Mouse (Mus musculus) heart, adult 8-10 months (tissue): ENCODE measurements around the gene Ube2d2b. TPM values are rescaled to one million over a fixed set of nuclear protein-coding genes. Genes with fewer than 3 reads are reported as not detected.

Experiments
- DNase-seq: peaks from one replicate; pipeline ENCODE4 v3.0.0; 2022; ENCODE audit warnings: low spot score
- total RNA-seq, 4 experiments: library from RNA; stranded (reverse); gene quantifications; 2 replicates each; pipeline ENCODE4 v1.2.4; 2022

Gene Ube2d2b
- not detected for total RNA-seq

DNA sequence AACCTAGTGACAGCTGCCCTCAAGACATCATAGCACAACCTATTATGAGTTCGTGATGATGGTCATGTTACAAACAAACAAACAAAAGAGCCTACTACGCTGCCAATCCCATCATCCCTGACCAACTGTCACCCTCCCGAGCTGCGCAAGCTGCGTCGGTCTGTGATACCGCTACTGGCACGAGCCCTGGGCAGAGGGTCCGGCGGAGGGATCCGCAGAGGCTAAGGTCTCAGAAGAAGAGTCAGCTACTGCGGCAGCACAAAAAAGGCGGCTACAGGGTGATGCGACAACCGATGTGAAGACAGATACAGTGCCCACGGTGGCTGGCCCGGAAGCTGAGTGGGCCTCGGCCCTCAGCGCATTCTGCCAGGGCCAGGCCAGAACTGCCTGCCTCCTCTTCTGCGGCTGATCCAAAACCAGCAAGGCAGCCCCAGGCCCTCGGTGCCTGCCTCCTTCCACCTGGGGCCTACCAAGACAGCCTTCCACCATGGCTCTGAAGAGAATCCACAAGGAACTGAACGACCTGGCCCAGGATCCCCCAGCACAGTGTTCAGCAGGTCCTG is at the start of gene Ube2d2b:
Gene Ube2d2b (plus strand): TSS at position 102 of the 563 bp plus-strand sequence.
- DNase-seq = no peak

DNA sequence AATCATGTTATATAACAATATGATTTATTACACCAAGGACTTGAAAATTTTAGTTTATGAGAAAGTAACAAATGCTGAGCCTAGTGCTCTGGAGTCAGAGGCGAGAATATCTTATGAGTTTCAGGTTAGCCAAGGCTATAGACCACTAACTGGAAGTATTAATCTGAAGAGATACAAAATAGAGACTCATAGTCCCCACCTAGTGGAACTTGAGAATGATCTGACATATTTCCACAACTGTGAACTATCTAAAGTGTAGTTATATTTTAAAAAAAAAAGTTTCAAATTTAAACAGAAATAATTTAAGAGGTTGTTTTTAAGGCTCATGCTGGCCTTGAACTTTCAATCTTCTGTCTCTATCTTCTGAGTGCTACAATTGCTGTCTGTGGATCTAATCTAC is 47.5 kb upstream of the Ube2d2b start:
- DNase-seq = no peak

DNA sequence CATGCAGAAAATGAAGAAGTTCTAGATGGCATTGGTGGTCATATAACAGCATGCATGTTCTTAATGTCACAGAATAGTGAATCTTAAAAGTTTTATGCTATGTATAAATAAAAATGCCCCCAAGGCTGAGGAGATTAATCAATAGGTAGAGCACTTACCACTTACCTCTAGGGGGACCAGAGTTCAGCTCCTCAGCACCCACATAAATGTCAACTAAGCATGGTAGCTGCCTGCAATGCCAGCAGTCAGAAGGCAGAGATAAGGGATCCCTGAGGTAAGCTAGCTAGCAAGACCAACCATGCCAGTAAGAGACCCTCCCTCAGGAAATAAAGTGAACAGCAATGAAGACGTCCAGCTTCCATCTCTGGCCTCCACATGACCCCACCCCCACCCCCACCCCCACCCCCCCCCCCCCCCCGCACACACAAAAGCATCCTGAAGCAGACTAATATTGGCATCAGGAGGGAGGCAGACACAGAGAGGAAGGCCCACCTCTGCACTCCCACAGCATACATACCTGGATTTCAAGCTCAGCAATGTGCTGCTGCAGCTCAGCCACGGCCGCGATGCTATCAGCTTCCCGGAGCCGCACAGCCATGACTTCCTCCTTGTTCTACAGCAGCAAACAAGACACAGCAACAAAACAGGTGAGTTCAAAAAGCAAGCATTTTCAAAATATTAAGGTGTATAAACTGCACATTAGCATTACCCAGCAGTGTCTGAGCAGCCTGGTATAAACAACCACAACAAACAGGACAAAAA is 42.0 kb upstream of the Ube2d2b start:
- no peak for DNase-seq

DNA sequence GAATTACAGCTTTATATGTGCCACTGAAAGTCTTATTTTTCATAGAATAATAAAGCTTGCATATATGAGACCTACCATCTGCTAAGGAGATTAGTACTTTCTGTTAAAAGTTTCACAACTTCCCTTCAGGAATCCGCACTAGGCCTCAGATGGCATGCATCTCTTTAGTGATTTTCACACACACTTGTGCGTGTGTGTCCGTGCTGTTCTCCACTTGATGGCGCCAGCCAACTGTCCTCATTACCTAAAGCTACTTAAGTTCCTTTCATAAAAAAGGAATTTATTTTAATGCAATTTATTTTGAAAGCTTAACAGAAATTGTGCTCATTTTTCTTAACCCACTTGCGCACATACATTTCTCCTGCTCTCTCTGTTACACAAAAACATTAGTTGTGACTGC is 40.4 kb upstream of the Ube2d2b start:
- DNase-seq = no peak

DNA sequence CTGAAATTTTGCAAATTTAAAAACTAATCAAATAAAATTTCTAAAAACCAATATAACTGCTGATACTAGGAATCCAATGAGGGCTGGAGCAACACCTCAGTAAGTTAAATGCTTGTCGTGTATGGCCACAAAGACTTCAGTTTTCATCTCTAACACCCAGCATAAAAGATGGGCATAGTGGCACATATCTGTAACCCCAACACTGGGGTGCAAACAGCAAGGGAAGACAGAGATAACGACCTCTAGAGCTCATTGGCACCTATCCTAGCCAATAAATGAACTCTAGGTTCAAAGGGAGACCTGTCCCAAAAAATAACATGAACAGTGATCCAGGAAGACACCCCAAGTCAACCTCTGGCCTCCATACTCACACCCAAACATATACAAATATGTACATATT is 37.9 kb upstream of the Ube2d2b start:
- DNase-seq = no peak

DNA sequence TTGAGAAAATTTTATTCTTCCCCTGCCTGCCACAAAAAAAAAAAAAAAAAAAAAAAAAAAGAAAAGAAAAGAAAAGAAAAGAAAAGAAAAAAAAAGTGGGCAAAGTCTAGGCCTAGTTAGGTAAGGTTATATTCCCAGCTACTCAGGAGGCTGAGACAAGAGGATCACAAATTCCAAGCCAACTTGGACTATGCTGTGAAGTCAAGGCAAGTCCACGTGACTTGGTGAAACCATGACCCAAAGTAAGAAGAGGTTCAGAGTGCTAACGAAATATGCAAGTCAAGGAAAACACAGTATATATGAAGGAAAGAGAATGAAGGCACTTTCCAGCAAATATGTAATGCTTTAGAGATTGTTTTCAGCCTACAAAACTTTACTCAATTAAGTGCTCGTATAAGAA is 37.4 kb upstream of the Ube2d2b start:
- DNase-seq = no peak

DNA sequence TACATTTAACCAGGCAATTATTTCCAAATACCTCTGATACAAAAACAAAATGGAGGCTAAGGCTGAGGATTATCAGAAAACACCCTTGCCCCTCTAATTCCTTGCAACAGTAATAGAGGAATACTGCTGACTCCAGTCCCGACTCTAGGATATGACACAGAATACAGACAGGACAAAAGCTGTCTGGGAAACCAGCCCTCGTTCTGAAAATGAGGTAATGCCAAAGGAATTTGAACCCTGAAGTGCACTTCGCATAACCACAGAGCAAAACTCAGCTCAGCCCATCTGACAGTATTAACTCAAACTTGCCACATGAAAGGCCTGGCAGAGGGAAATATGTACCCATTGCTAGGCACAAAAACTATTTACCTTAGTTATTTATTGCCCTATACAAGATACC is 36.6 kb upstream of the Ube2d2b start:
- peak; percentile 23 for DNase-seq

DNA sequence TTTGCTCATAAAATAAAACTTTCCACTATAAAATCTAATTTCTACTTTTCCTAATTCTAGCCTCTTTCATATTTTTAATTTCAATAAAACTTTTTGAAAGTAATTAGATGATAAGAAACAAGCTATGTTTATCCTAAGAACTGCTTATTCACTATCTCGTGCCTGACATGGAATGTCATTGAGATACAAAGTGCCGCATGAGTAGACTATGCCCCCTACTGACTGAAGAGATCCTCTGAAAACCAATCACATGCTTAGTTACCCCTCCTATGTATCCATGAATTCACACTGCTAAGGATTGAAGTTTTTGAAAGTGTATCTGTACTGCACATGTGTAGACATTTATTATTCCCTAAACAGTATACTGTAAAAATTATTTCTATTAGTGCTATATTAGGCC is 36.0 kb upstream of the Ube2d2b start:
- no peak for DNase-seq

DNA sequence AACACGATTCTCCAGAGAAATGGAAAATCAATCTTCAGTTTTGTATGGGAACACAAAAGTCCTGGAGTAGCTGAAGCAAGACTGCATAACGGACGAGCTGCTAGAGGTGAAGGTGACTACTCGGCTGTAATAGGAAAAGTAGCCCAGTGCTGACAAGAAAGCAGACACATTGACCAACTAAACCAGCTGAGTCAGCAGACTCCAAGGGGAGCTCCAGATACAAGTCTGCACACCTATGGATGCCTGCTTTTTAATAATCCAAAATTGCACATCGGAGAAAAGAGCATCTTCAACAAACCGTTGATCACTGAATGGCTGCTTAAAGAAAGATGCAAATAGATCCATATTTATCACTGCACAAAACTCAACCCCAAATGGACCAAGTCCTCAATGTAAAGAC is 31.6 kb upstream of the Ube2d2b start:
- no peak for DNase-seq

DNA sequence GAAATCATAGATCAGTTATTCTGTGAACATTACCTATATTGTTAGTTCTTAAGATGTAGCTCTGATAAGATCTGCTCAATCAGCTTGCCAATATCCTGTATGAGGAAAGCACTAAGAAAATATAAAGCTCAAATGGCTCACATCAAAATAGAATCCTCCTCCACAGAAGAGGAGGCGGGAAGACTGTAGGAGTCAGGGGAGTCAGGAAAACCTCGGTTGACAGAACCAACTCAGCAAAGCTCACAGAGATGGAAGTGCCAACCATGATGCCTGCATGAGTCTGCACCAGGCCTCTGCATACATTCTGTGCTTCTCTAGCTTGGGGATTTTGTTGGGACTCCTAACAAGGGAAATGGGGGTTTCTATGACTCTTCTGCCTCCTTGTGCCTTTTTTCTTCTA is 28.7 kb upstream of the Ube2d2b start:
- DNase-seq = no peak

DNA sequence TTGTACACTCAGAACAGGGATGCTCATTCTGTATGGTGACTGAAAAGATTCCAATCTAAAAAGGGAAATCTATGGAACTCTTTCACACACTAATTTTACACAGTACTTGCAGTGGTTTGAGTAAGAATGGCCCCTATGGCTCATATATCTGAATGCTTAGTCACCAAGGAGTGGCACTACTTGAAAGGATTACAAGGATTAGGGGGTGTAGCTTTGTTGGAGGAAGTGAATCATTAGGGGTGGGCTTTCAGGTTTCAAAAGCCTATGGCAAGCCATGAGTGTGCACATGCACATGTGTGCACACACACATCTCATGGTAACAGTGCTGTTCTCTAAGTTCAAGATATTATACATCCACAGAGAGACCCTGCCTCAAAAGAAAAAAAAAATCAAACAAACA is 27.3 kb upstream of the Ube2d2b start:
- DNase-seq = no peak

DNA sequence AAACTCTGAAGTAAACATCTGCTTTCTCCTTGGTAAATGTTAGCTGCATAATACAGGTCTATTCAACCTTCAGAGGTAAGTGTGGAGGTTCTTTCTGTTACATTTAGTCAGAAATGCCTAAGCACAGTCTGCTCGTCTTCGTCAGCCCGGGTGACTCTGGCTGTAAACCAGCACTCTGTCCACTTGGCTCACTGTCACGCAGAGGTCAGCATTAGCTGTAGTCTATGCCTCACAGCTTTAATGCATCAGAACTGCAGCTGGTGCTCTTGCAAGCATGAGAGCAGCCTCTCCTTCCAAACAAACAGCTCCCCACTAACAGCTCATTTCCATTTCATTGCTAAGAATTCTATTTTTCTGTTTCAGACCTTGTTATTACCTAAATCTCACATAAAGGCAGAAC is 22.4 kb upstream of the Ube2d2b start:
- DNase-seq = peak; percentile 54

DNA sequence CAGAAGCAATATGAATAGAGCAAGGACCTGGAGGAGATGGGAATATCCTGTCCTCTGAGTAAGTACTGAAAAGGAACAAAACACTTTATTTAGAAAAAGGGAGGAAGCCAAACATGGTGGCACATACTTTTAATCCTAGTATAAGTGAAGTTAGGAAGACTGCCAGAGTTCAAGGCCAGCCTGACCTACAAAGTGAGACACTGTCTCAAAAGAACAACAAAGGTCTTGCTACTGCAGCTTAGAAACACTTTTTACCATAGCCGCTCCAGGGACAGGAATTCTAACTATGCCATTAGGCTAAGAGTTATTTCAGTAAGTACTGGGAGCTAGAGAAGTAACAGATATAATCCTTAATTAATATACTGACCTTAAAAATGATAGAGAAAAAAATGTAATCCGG is 15.2 kb upstream of the Ube2d2b start:
- DNase-seq = no peak

DNA sequence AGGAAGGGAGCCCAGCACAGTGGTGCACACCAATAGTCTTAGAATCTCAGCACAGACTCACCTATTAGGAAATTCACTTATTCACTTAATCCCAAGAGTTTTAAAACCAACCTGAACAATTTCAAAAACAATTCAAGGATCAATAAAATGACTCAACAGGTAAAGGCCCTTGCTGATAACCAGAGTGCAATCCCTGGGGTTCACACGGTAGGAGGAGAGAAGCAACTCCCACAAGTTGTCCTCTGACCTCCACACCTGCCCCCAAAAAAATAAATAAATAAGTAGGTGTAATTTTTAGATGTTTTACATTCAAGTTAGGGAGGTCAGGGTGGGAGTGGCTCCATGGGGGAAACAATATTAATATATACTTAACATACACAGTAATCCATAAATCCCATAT is 7.4 kb upstream of the Ube2d2b start:
- DNase-seq = no peak

DNA sequence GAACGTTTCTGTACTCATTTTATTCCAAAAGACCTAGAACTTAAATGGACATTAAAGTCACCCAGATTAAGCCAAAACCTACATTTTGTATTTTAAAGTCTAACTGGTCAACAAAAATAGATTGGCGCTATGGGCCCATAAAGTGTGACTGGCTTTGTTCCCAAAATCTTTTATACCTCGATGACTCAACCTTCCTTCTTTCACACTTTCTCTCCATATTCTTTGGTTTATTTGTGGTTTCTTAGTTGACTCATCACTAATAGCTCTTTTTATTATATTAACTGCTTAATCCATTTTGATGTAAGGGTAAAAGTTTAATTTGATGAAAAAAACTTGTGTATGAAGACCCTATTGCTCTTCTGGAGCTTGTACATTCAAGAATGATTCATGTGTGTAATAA is 1.5 kb downstream of the Ube2d2b start:
- no peak for DNase-seq

DNA sequence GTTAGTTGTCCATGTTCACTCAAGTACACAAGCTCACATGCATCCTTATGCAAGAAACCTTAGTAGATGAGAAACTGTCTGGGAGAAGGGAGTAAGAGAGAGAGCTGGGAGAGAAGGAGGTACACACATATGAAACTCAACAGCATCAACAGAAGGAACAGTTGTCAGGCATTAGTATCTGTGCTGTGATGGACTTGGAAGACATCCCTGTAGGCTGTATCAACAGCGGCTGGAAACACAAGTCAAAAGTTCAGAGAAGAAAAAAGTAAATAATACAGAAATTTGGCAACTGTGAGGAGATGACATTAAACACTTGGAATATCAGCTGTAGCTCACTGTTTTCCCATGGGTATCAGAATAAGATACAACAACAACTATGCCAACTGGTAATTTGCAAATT is 4.4 kb downstream of the Ube2d2b start:
- DNase-seq = no peak

DNA sequence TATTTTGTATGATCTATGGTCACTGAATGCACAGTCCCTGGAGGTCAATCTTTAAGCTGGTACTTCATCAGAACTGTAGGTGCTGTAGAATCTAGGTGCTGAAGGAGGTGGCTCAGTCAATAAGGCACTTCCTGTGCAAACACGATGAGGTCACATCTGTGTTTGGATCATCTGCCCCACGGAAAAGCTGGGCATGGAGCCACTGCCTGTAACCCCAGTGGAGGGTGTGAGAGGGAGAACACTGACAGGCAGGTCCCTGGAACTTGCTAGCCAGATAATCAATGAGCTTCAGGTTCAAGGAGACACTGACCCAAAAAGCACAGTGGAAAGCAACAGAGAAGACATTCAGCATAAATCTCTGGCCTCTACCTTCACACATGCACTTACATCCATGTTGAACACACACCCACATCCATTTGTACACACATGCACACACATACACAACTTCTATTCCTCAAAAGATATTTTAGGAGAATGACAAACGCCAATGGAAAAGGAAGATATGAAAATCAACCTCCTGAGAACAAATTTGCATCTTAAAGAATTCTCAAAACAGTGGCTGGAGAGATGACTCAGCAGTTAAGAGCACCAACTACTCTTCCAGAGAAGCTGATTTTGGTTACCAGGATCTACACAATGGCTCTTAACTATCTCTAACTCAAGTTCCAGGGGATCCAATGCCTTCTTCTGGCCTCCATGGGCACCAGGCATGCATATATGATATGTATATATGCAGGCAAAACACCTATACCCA is 9.2 kb downstream of the Ube2d2b start:
- DNase-seq = peak; percentile 34

DNA sequence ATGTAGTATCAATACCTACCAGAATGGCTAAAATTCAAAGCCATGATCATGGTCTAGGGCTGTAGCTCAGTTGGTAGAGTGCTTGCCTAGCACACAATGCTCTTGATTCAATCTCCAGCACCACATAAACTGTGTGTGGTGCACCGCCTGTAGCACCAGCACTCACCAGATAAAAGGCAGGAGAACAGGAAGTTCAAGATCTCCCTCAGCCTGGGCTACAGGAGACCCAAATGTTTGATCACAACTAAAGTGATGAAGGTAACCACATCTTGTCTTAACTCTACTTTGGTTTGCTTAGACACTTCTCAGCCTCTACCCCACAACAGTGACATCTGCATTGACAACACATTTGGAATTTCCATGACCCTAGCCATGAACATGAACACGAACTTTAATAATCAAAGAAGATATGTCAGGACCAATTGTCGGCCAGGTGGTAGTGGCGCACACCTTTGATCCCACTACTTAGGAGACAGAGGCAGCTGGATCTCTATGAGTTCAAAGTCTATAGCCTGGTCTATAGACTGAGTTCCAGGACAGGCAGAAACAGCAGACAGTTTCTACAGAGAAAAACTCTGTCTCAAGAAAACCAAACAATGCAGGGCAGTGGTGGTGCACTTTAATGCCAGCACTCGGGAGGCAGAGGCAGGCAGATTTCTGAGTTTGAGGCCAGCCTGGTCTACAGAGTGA is 10.8 kb downstream of the Ube2d2b start:
- no peak for DNase-seq

DNA sequence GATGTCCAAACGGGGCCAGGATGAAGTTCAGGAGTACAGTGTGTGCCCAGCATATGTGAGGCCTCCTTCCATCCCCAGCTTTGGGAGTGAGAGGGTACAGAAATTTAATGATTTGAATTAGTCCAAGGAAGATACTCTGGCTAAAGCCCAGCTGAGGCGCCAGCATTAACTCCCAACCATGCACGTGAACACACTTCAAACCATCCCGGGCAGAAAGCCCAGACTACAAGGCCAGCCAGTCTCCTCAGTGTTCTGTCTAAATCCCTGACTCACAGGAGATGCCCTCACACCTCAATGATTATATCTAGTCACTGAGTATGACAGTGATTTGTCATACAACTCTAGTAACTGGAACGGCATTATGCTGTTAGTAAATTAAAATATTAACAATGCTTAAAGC is 17.4 kb downstream of the Ube2d2b start:
- DNase-seq = peak; percentile 67

DNA sequence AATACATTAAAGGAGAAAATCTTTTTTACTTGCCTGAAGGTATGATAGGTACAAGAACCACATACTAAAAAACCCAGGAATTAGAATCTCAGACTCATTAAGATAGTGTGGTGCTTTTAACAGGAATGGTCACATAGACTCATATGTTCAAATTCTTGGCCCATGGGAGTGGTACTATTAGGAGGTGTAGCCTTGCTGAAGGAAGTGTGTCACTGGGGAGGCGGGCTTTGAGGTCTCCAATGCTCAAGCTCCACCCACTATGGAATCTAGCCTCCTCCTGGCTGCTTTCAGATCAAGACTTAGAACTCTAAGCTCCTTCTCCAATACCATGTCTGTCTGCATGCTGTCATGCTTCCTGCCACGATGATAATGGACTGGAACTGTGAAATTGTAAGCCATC is 17.9 kb downstream of the Ube2d2b start:
- no peak for DNase-seq

DNA sequence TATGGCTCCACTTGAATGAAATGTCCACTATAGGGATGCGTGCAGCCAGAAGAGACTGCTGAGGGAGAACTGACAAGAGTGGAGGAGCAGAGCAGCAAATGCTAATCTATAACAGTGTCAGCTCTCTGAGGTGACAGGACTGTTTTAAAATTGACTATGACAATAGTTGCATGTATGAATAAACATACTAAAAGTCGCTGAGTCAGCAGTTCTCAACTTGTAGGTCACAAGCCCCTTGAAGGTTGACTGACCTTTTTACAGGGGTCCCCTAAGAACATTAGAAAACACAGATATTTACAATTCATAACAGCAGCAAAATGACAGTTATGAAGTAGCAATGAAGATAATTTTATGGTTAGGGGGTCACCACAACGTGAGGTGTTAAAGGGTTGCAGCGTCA is 19.1 kb downstream of the Ube2d2b start:
- DNase-seq = no peak

DNA sequence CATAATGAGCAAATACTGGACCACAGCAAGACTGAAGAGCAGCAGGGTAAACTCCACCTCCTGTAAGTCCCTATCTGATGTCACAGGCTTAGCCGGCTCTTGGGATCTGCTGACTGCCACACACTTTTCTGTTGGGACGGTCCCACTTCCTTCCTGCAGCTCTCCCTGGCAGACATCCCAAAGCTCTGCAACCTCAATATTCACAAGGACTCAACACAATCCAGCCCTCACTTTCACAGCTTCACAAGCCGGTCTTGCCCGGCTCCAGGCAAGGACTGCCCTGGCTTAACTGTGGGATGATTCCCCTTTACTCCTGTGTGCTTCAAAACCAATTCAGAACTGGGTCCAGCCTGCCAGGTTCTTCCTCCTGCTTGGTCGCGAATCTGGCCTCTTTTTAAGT is 23.9 kb downstream of the Ube2d2b start:
- peak; percentile 55 for DNase-seq
